Mouse (Mus musculus) heart, postnatal 0 days (tissue): ENCODE results near the gene Ube2n.

Source experiments
- CTCF ChIP-seq: IDR thresholded peaks from 2 replicates; pipeline ENCODE4 v1.5.1; 2016; ENCODE audit warnings: antibody characterized with exemption, control low read depth, low read depth
- EP300 ChIP-seq: IDR thresholded peaks from 2 replicates; pipeline ENCODE4 v1.6.1; 2016; ENCODE audit warnings: antibody characterized with exemption, low read depth

DNA sequence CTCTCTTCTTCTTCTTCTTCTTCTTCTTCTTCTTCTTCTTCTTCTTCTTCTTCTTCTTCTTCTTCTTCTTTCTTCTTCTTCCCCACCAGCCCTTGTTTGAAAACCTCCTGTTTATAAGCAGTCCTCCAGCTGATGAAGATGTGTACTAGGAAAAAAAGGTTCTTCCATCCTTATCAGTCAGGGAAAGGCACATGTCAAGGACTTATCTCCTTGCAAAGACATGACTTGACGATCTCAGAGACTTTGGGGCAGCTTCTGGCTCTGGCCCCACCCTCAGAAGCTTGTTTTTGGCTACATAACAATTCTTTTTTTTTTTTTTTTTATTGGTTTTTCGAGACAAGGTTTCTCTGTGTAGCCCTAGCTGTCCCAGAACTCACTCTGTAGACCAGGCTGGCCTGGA lies 54.5 kb downstream of the Ube2n start:
- no peak for TF ChIP-seq CTCF
- no peak for TF ChIP-seq EP300
